Mouse (Mus musculus): ENCODE measurements around the gene Cldnd1. TPM values are rescaled to one million over a fixed set of nuclear protein-coding genes. Genes with fewer than 3 reads are reported as not detected.

Gene Cldnd1
- 45.9 to 60.8 TPM (median 51.7 TPM) in 4 replicates for total RNA-seq (2023)

DNA sequence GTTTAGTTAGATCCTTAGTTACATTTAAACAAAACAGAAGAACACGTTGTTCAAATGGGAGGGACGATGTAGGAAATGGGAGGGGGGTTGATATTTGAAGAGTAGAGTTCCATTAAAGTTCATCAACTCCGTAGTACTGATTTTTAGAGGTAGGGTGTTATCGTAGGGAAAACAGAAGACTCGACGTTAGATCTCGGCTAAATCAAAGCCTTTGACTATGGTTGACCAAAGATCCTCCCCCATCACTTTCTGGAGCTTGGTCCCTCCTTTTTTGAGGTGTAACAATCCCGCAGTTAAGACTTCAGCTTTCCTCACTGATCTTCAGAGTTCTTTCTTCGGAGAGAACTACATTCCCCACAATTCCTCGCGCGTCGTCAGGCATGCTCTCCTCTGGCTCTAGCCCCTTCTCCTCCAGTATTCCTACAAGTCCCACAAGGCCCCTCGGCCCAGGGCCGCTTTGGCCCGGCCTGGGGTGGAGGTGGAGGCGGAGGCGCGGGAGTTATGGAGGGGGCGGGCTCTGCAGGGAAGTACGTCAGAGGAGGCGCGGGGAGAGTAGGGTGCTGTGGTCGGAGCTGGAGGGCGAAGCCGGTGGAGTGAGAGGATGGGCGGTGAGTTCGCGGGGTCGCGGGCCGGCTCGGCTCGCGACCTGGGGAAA lies at the start of gene Cldnd1:
TSS of gene Cldnd1 (plus strand) at position 434 of the 655 bp plus-strand sequence.

DNA sequence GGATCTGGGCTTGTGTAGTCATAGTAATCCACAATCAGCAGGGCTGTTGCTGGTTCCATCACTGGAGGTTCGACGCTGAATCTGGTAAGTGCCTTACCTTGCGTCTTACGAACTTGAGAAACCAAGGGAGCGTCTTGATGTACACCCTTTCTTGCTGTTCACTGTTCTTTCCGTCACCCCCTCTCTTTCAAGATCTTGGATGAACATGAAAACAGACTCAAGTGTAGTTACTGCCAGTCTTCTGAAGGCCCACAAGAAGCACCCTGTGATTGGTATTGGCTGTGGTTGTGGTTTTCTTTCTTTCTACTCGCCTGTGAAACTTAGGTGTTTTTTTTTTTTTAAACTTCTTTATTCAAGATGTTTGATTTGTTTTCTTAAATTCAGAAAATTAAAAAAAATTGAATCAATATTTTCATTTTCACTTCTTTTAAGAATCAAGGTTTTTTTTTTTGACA lies 9.0 kb upstream of the Cldnd1 start, which contains the start of gene Gpr15:
TSS of gene Gpr15 (minus strand) at position 405 of the 455 bp plus-strand sequence.

DNA sequence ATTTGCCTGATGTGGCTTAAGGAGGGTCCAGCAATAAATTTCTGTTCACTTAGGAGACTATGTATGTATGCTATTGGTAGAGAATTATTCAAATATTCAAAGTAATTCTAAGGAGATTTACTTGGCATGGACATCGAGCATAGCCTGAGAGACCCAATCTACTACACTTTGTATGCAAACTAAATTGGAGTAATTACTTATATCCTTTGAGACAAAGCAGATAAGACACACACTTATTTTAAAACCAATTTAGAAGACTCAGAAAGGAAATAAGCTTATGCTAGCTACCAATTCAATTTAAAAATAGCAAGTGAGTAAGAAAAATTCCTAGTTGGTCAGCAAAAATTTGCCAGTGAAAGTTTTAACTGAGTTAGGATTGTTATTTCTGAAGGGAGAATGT lies 35.4 kb downstream of the Cldnd1 start, which contains the start of gene Olfr172:
TSS of gene Olfr172 (minus strand) at position 101 of the 400 bp plus-strand sequence.

Other genes with a start within 250 kb of the Cldnd1 start
- gene St3gal6, start 203.7 kb upstream of the Cldnd1 start, total RNA-seq (2023): 66.2 to 83.4 TPM (median 78.8 TPM) in 4 replicates
- not detected in 4 replicates for gene Gm813, start 110.9 kb upstream of the Cldnd1 start, total RNA-seq (2023)
- not detected in 4 replicates for gene E330017A01Rik, start 89.2 kb upstream of the Cldnd1 start, total RNA-seq (2023)
- 10.0 to 14.5 TPM (median 10.5 TPM) in 4 replicates for gene Cpox, start 57.6 kb upstream of the Cldnd1 start, total RNA-seq (2023)
- gene Gpr15, start 8.8 kb upstream of the Cldnd1 start, total RNA-seq (2023): not detected in 4 replicates
- gene Olfr172, start 35.3 kb downstream of the Cldnd1 start, total RNA-seq (2023): not detected in 4 replicates
- gene Olfr173, start 72.4 kb downstream of the Cldnd1 start, total RNA-seq (2023): not detected in 4 replicates
- gene Olfr175-ps1, start 98.9 kb downstream of the Cldnd1 start, total RNA-seq (2023): not detected in 4 replicates
- gene Olfr177, start 146.9 kb downstream of the Cldnd1 start, total RNA-seq (2023): not detected in 4 replicates
- gene Olfr178, start 164.2 kb downstream of the Cldnd1 start, total RNA-seq (2023): not detected in 4 replicates
- not detected in 4 replicates for gene Olfr181, start 200.8 kb downstream of the Cldnd1 start, total RNA-seq (2023)
- gene Olfr180, start 201.5 kb downstream of the Cldnd1 start, total RNA-seq (2023): not detected in 4 replicates

Measured in B cell, adult 62 days (primary cell).